Mouse (Mus musculus) layer of hippocampus, postnatal 36 days (tissue): ENCODE data around the gene Dnajb9. TPM values are rescaled to one million over a fixed set of nuclear protein-coding genes. Genes with fewer than 3 reads are reported as not detected.

Source experiments
- microRNA-seq, 2 experiments: library from miRNA; unstranded; fragments of <30 nt; microRNA quantifications; one replicate each; pipeline ENCODE4 v1.2.0; 2021
- total RNA-seq, 2 experiments: library from RNA; stranded (reverse); gene quantifications; 2 replicates each; pipeline ENCODE4 v1.2.3; 2021

The Dnajb9 gene
- total RNA-seq, 2 experiments from 2014 or later, result 36.9 to 39.1 TPM

Small RNAs within 50 kb of the gene (microRNA-seq; reads per million reads assigned to microRNA genes)
- 0.42 to 0.60 reads per million in 2 experiments for gene Mir5627

Other genes with a start within 250 kb of the Dnajb9 start
- gene Pnpla8, start 11.0 kb upstream of the Dnajb9 start, total RNA-seq, result 100 to 1,000 TPM; 117 to 127 TPM
- gene Nrcam, start 118.6 kb upstream of the Dnajb9 start, total RNA-seq, result 100 to 1,000 TPM; 531 TPM